Mouse (Mus musculus): ENCODE data around the gene Mstn.

GRCm38 (mm10) chr1:53063921-53064320, 2.5 kb downstream of the Mstn start:
- TF ChIP-seq POLR2A (IDR thresholded peaks at IDR 0.05; ENCODE audit: borderline replicate concordance, control insufficient read depth, low read depth, low read length) = no peak
- TF ChIP-seq CTCF (IDR thresholded peaks at IDR 0.05; ENCODE audit: control insufficient read depth, insufficient read depth, low read length) = no peak

Data from bone marrow, adult 2 months (tissue).